Mouse (Mus musculus) embryonic fibroblast, embryonic 13.5 days (primary cell): ENCODE measurements at regions not wholly inside any gene's neighbourhood (a gene's known extent, or its start where the extent isn't known, plus 50 kb on each side); places are given as distances from the start of the nearest gene placed in this dataset.

Experiments
- CTCF ChIP-seq: IDR thresholded peaks from 2 replicates; pipeline ENCODE4 v1.5.1; 2011; ENCODE audit warnings: mild to moderate bottlenecking, control low read depth, low read length, moderate library complexity, borderline replicate concordance; ENCODE audit not compliant: insufficient read depth
- POLR2A ChIP-seq: IDR thresholded peaks from 2 replicates; pipeline ENCODE4 v1.6.1; 2011; ENCODE audit warnings: low read depth, mild to moderate bottlenecking, control low read depth, low read length, moderate library complexity

GRCm38 (mm10) chr4:83976067-83976466 is 450.7 kb downstream of the Ccdc171 start:
- TF ChIP-seq CTCF, result no peak
- no peak for TF ChIP-seq POLR2A
